Mouse (Mus musculus) lung, adult 2 months (tissue): ENCODE results near the gene Emsy. TPM values are rescaled to one million over a fixed set of nuclear protein-coding genes. Genes with fewer than 3 reads are reported as not detected.
A peak's percentile ranks its signal among the peaks of the same experiment; 100 is the strongest.

Source experiments
- DNase-seq: peaks from one replicate; pipeline ENCODE4 v3.0.0; 2022
- H3K4me1 ChIP-seq: fragments of 200-500 bp; 2 replicates; pipeline ENCODE4 v1.6.1; 2011; ENCODE audit warnings: low read length; ENCODE audit not compliant: control insufficient read depth, insufficient read depth
- H3K4me3 ChIP-seq: fragments of 200-500 bp; replicated peaks from 2 replicates; pipeline ENCODE3; 2011; ENCODE audit warnings: low read depth, mild to moderate bottlenecking, control low read depth, low read length; ENCODE audit errors: extremely low read depth
- CTCF ChIP-seq: fragments of 200-500 bp; IDR thresholded peaks from 2 replicates; pipeline ENCODE4 v1.5.1; 2011; ENCODE audit warnings: mild to moderate bottlenecking, low read length, control low read depth; ENCODE audit not compliant: insufficient read depth
- POLR2A ChIP-seq: fragments of 200-500 bp; IDR thresholded peaks from 2 replicates; pipeline ENCODE4 v1.6.1; 2011; ENCODE audit warnings: low read depth, mild to moderate bottlenecking, control low read depth, low read length, borderline replicate concordance; ENCODE audit errors: extremely low read depth
- WGBS: fragments of 180-500 bp; shearing (Covaris S2); methylation state at CpG from one replicate; pipeline ENCODE4 v1.1.7; 2018; 5-methylcytosine and 5-hydroxymethylcytosine counted together
- polyA plus RNA-seq: library from polyadenylated mRNA; depleted of rRNA; stranded (reverse); fragments of >200 nt; gene quantifications from 2 replicates; pipeline ENCODE4 v1.2.3, GENCODE M21; 2012

Emsy gene
- polyA plus RNA-seq, 1 experiment: 20.2 TPM

DNA sequence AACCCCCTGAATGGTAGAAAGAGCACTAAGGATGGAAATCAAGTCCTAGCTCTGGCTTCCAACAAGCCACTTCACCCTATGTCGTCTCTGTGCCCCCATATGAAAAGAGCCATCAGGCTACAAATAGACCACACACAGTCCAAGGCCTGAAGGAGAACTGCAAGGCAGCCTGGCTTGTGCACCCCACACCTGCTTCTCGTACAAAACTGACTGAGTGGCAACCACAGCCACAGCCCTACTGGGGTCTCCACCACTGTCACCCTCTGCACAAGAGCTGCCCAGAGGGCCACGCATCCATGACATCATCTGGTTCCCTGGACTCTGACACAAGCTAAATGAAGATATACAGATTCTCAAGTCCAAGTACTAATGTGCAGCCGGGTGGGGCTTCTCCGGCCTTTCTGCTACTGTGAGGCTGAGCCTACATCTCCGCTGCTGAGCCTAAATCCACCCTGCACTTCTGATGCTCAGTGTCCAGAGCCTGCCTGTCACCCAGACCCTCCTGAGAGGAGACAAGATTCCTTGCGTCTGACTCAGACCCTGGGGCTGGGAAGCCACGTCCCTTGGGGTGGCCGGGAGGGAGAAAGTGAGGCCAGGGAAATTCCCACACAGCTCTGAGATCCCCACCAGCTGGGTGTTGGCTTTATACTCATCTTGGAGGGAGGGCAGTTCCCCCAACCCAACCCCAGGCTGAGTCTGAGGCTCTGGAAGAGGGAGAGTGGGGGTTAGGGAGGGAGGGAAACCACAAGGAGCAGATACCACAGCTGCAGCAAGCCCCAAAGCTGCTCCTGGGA is 98.3 kb downstream of the Emsy start:
- no peak for TF ChIP-seq POLR2A
- no peak for TF ChIP-seq CTCF
- Histone ChIP-seq H3K4me3 (no peak overlapping the region), H3K4me1 (0 out of 2 replicates have a peak, but pooled peaks cover 2% of the 10 kb centered on the region)
- DNase-seq: no peak
- WGBS: 74% methylated on average over 9 of the region's 9 CpGs

DNA sequence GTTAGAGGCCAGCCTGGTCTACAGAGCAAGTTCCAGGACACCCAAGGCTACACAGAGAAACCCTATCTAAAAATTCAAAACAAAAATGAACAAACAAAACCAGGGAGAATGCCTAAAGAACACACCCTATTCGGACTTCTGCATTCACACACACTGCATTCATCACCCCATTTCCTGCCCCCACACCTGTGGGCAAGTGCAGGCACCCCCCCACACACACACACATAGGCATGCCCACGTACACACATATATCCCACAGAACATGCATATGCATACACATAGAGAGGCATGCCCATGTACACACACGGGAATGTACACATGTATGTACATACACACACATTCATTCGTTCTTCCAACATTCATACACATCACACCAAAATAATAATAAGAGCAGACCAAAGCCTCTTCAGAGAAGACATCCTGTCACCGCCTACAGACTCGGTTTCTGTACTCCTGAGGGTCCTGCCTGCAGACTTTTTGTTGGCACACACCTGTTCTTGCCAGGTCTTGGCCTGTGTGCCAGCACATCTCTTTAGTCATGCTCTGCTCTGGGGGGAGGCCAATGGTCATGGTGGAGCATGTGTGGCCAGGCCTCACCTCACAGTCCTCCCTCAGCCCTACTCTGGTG is 99.7 kb downstream of the Emsy start:
- Histone ChIP-seq H3K4me3 (no peak overlapping the region), H3K4me1 (0 out of 2 replicates have a peak, but pooled peaks cover 2% of the 10 kb centered on the region)
- 77% methylated on average over 6 of the region's 6 CpGs for WGBS
- DNase-seq: no peak
- TF ChIP-seq POLR2A (no peak), CTCF (no peak)

DNA sequence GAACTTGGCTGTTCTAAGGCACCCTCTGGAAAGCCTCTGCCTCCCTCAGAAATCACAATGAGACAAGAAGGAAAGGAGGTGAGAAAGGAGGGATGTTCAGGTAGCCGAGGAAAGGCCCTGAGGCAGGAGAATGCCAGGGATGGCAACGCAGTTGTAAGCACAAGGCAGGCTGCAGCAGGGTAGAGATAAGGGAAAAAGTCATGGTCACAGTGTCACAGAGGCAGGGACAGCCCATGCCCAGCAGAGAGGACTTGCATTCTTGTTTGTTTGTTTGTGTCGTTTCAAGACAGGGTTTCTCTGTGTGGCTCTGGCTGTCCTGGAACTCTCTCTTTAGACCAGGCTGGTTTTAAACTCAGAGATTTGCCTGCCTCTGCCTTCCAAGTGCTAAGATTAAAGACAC is 105.5 kb downstream of the Emsy start:
- TF ChIP-seq POLR2A (0 out of 2 replicates have a peak, but pooled peaks have one; percentile 12), CTCF (no peak)
- 34% methylated on average over 3 of the region's 3 CpGs for WGBS
- no peak for DNase-seq
- peaks cover 12% of the 10 kb centered on the region for H3K4me1 ChIP-seq
- H3K4me3 ChIP-seq: peak overlapping the region; percentile 33

GRCm38 (mm10) chr7:98550596-98550995 is 106.0 kb downstream of the Emsy start:
- WGBS: 12% methylated on average over 2 of the region's 2 CpGs
- H3K4me3 ChIP-seq: no peak overlapping the region
- TF ChIP-seq POLR2A: no peak; the same call in 1 of the 2 replicates
- no peak for TF ChIP-seq CTCF
- no peak for DNase-seq
- H3K4me1 ChIP-seq: peaks cover 12% of the 10 kb centered on the region

DNA sequence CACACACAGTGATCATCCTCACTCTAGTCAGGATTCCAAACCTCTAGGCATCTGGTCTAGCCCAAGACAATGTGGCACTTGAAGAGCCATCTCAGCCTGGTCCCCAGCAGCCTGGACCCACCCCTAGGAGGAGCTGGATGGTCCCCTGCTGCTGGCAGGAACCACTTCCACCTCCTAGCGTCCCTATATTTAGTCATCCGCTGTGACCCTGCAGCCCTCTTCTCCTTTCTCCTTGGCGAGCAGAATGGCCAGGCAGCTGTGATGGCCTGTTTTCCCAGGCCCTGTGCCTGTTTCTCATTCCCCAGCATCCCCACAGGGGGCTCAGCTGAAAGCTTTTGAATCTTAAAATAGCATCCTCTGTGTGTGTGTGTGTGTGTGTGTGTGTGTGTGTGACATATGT is 107.7 kb downstream of the Emsy start:
- peaks cover 19% of the 10 kb centered on the region for H3K4me1 ChIP-seq
- no peak for DNase-seq
- no peak for TF ChIP-seq CTCF
- no peak for TF ChIP-seq POLR2A
- 30% methylated on average over 3 of the region's 3 CpGs for whole genome bisulfite sequencing
- H3K4me3 ChIP-seq: no peak overlapping the region

DNA sequence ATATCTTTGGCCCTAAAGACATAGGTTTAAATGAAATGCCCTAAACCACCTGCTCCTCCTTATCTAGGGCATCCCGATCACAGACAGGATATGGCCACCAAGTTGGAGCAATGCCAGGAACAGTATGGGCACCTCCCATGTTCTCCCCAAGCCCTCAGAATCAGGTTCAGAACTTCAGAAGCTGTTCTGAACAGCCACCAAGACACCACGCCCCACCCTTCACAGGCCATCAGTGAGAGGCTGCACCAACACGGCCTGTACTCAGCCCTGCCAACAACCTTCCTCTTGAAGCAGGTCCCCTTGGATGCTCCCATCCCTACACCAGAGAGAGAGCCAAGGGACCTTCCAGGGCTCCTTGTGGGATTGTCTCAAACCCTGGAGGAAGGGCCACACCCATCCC is 112.0 kb downstream of the Emsy start:
- no peak for TF ChIP-seq CTCF
- no peak for TF ChIP-seq POLR2A
- H3K4me3 ChIP-seq: no peak overlapping the region
- no peak for DNase-seq
- 35% methylated on average over 3 of the region's 3 CpGs for WGBS
- peaks cover 11% of the 10 kb centered on the region for H3K4me1 ChIP-seq

- Histone ChIP-seq H3K4me3 (no peak overlapping the region), H3K4me1 (peaks cover 11% of the 10 kb centered on the region)
- DNase-seq: no peak
- WGBS: 67% methylated on average over 11 of the region's 11 CpGs
- TF ChIP-seq CTCF: no peak
- TF ChIP-seq POLR2A: no peak
These were observed 112.7 kb downstream of the Emsy start for GRCm38 (mm10) chr7:98543853-98544370.

- no peak for DNase-seq
- Histone ChIP-seq H3K4me1 (peaks cover 11% of the 10 kb centered on the region), H3K4me3 (no peak overlapping the region)
- WGBS: 45% methylated on average over 6 of the region's 6 CpGs
- TF ChIP-seq CTCF (no peak), POLR2A (no peak)
These were observed 113.8 kb downstream of the Emsy start for GRCm38 (mm10) chr7:98542731-98543142.

GRCm38 (mm10) chr7:98542267-98542666 is 114.3 kb downstream of the Emsy start:
- 81% methylated on average over 3 of the region's 3 CpGs for WGBS

More at GRCm38 (mm10) chr7:98542267-98542666, 114.3 kb downstream of the Emsy start:
- no peak for DNase-seq
- Histone ChIP-seq H3K4me1 (peaks cover 11% of the 10 kb centered on the region), H3K4me3 (no peak overlapping the region)
- TF ChIP-seq CTCF (no peak), POLR2A (no peak)
